Mouse (Mus musculus) CD4-positive, CD25-positive, alpha-beta regulatory T cell, adult 4 months (primary cell): ENCODE data around the gene Dock11. TPM values are rescaled to one million over a fixed set of nuclear protein-coding genes. Genes with fewer than 3 reads are reported as not detected.
A peak's percentile ranks its signal among the peaks of the same experiment; 100 is the strongest.

Experiments used
- ATAC-seq: one replicate; pipeline ENCODE4 v1.8.0; 2017
- polyA plus RNA-seq, 2 experiments: library from polyadenylated mRNA; unstranded; fragments of 100-300 nt; shearing (Covaris generic); gene quantifications; one replicate each; pipeline ENCODE4 v1.2.1; 2017

Dock11 gene
- polyA plus RNA-seq, result 10 to 100 TPM; 36.6 to 47.9 TPM

DNA sequence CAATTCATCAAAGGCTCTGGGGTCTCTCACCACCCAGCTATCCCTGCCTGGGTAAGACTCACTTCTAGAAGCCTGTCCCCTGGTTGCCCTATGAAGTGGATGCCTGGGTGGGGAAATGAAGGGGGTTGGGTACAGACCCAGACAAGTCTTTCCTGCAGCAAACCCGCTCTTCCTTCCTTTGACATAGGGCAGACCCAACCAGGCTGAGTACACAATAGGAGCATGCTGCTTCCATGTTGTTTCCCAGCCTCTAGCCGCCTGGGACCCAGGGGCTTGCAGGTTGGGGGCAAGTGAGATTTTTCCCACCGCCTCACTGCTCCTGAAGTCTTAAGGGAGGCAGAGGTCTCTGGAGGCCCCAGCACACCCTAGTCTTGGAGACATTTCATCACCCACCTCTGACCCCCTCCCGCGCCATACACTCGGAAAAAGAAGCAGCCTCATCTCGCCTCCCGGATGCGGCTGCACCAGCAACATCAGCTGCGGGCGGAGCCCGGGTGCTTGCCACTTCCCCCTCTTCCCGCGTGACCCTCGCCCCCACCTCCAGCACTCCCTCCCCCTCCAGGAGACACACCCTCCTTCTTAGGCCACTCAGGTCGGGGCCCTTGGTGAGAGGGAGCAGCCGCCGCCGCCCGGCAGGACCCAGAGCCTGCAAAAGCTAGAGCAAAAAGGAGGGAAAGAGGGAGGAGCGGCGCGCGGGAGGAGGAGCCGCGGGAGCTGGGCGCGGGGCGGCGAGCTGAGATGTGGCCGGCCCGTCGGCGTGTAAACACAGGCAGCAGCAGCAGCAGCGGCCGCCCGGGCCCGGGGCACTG, at the start of gene Dock11:
TSS of gene Dock11 (plus strand) at position 746 of the 809 bp plus-strand sequence.
- ATAC-seq, result peak; percentile 59

DNA sequence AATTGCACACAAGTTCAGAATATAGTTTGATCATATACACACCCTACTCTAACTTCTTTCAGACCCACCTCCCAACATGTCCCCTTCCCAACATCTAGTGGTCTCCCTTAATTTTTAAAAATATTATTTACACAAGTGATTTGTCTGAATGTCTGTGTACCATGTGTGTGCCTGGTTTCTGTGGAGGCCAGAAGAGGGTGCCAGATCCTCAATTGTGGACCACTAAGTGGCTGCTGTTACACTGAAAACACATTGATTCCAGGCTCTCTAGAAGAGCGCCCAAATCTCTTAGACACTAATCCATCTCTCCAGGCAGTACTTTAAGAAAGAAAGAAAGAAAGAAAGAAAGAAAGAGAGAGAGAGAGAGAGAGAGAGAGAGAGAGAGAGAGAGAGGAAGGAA, 8.9 kb upstream of the Dock11 start:
- ATAC-seq, result peak; percentile 67

DNA sequence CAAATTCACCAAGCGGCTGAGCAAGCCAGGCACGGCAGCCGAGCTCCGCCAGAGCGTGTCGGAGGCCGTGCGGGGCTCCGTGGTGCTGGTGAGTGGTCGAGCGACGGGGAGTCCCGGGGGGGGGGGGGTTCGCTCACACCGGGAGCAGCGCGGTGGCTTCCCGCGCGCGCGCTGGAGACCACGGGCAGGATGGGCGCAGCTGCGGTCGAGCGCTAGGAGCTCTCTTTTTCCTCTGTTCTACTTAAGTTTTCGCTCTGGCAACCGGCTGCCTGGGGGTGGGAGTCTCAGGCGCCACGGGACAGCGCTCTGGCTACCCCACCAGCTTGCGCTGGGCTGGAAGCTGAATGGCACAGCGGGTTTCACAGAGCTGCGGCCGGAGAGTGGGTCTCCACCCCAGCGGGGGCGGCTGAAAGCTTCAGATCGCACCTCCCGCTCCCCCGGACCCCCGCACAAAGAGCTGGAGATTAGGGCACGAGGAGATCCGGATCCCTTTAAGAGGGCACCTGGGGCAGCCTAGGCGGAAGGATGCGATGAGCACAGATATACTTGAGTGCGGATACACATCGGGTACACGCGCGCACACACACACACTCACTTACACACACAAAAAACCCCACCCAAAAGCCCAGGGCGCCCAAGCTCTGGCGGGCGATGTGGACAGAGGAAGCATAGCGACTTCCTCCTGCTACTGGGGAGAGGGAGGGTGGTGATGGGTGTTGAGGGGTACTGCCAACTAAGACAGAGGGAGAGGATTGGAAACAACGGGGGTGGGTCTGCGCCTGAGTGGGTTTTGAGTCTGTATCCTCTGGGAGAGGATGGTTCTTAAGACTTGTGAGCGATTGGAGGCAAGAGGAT, 540 bp downstream of the Dock11 start:
- peak; percentile 48 for ATAC-seq

DNA sequence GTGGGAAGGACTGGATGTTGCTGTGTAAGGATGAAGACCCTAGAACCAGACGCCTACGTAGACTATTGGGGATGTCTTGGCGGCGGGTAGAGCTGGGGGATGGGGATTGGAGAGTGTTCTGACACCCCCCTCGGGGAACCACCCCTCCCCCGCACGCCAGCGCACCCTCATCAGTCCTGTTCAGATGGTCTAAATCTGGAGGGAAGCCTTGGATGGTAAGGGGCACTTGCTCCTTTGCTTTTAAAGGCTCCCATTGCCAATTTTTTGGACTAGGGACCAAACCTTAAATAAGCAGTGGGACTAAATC, 1.1 kb downstream of the Dock11 start:
- peak; percentile 8 for ATAC-seq

GRCm38 (mm10) chrX:35891534-35892125, 3.0 kb downstream of the Dock11 start:
- peak; percentile 48 for ATAC-seq

GRCm38 (mm10) chrX:35892377-35892776, 3.7 kb downstream of the Dock11 start:
- ATAC-seq, result no peak

GRCm38 (mm10) chrX:35897648-35898500, 9.2 kb downstream of the Dock11 start:
- ATAC-seq, result peak; percentile 65

- peak; percentile 67 for ATAC-seq
Observed at GRCm38 (mm10) chrX:35898501-35898766, 9.8 kb downstream of the Dock11 start.

GRCm38 (mm10) chrX:35904352-35904751, 15.7 kb downstream of the Dock11 start:
- ATAC-seq, result peak; percentile 57

DNA sequence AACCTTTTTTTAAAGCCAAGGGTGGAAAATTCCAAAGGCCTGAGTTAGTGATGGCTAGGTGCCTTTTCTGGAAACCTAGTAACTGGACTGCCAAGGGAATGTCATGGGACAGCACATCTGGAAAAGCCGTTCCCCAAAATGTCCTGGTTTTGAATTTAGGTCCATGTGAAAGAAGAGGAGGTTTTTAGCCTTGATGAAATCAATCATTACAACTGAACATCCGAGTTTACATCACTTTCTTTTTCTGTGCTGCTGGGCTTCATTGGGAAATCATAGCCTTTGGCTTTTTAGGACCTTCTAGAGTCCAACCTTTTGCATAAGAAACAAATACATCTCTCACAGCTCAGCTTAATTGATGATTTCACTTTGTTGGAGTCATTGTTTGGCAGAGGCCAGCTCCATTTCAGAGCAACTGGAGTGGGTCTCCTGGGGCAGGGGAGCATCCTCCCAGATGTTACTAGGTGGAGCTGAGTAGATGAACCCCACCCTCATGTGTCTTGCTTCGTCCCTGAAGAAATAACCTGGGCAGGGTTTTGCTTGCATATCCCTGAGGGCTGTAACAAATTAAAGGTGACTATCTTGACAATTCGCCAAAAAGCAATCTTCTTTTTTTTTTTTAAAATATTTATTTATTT, 18.2 kb downstream of the Dock11 start:
- ATAC-seq, result no peak

- no peak for ATAC-seq
Observed at GRCm38 (mm10) chrX:35919558-35919957, 30.9 kb downstream of the Dock11 start.

GRCm38 (mm10) chrX:35920096-35920607, 31.5 kb downstream of the Dock11 start:
- no peak for ATAC-seq

GRCm38 (mm10) chrX:35921922-35922321, 33.3 kb downstream of the Dock11 start:
- ATAC-seq, result no peak

GRCm38 (mm10) chrX:35924705-35925264, 36.2 kb downstream of the Dock11 start:
- peak; percentile 81 for ATAC-seq

GRCm38 (mm10) chrX:35930094-35930933, 41.7 kb downstream of the Dock11 start:
- ATAC-seq, result peak; percentile 78

DNA sequence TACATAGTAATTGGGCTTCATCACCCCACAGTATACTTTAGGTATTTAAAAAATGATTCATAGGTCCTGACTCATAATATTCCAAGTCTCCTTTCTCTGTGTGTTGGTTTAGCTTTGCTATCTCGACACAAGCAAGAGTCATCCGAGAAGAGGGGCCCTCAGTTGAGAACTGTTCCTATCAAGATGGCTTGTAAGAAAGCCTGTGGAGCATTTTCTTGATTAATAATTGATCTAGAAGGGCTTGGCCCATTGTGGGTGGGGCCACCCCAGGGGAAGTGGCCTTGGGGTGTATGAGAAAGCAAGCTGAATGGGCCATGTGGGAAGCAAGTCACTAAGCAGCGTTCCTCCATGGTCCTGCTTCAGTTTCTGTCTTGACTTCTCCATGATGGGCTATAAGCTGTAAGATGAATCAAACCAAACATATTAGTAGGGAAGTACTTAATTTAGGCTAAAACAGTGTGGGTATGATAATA, 42.3 kb downstream of the Dock11 start:
- ATAC-seq, result peak; percentile 50

DNA sequence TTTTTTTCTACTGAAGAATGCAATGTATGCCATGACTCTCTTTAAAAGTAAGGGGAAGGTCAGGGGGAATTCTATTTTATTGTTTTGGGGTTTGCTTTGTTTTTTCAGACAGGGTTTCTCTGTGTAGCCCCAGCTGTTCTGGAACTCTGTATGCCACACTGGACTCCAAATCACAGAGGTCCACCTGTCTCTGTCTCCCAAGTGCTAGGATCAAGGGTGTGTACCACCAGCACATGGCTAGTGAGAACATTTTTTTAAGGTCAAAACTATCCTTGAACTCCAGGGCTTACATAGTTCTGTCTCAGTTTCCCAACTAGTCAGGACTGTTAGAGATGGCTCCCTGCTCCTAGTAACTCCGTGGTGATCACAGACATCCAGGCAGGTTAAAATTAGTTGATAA, 43.3 kb downstream of the Dock11 start:
- ATAC-seq, result no peak

- no peak for ATAC-seq
Observed at GRCm38 (mm10) chrX:35932952-35933351, 44.3 kb downstream of the Dock11 start.

- no peak for ATAC-seq
Observed at GRCm38 (mm10) chrX:35938112-35938511, 49.5 kb downstream of the Dock11 start.

- no peak for ATAC-seq
Observed at GRCm38 (mm10) chrX:35946394-35946793, 57.8 kb downstream of the Dock11 start.
